Mouse (Mus musculus) ES-Bruce4 (cell line): ENCODE measurements at regions not wholly inside any gene's neighbourhood (a gene's known extent, or its start where the extent isn't known, plus 50 kb on each side); places are given as distances from the start of the nearest gene placed in this dataset.

Experiments
- H3K27ac ChIP-seq: 2 replicates; pipeline ENCODE4 v1.5.1; 2012; ENCODE audit warnings: low read length, inconsistent platforms; ENCODE audit not compliant: insufficient read depth
- H3K27me3 ChIP-seq: 2 replicates; pipeline ENCODE4 v1.6.1; 2012; ENCODE audit warnings: mild to moderate bottlenecking, low read length, inconsistent platforms; ENCODE audit not compliant: control insufficient read depth, poor library complexity, insufficient read depth, severe bottlenecking
- H3K36me3 ChIP-seq: 2 replicates; pipeline ENCODE4 v1.6.1; 2012; ENCODE audit warnings: inconsistent platforms, mild to moderate bottlenecking, low read length, moderate library complexity; ENCODE audit not compliant: control insufficient read depth, poor library complexity, insufficient read depth, severe bottlenecking
- H3K4me1 ChIP-seq: one replicate; pipeline ENCODE4 v1.8.1; 2011; ENCODE audit warnings: low read length; ENCODE audit not compliant: control insufficient read depth, insufficient read depth
- H3K4me3 ChIP-seq: 2 replicates; pipeline ENCODE4 v1.5.1; 2011; ENCODE audit warnings: low read depth, mild to moderate bottlenecking, low read length
- H3K9ac ChIP-seq: 2 replicates; pipeline ENCODE4 v1.6.1; 2012; ENCODE audit warnings: low read depth, mild to moderate bottlenecking, inconsistent platforms; ENCODE audit not compliant: poor library complexity, severe bottlenecking
- H3K9me3 ChIP-seq: replicated peaks from 2 replicates; pipeline ENCODE4 v1.6.1; 2012; ENCODE audit warnings: mild to moderate bottlenecking, low read length, inconsistent platforms; ENCODE audit not compliant: control insufficient read depth, poor library complexity, insufficient read depth, severe bottlenecking
- CTCF ChIP-seq: IDR thresholded peaks from one replicate; pipeline ENCODE4 v1.8.1; 2011; ENCODE audit warnings: low read depth, low read length
- EP300 ChIP-seq: IDR thresholded peaks from 2 replicates; pipeline ENCODE4 v1.6.1; 2011; ENCODE audit warnings: low read depth, low read length; ENCODE audit not compliant: insufficient read depth
- POLR2A ChIP-seq: IDR thresholded peaks from one replicate; pipeline ENCODE4 v1.8.1; 2011; ENCODE audit warnings: low read length; ENCODE audit not compliant: insufficient read depth

GRCm38 (mm10) chr8:35218327-35218726, 547.3 kb upstream of the Gm19410 start:
- Histone ChIP-seq H3K9ac (no peak overlapping the region), H3K36me3 (no peaks in the 10 kb centered on the region), H3K4me1 (peaks cover 2% of the 10 kb centered on the region), H3K9me3 (no peaks in the 10 kb centered on the region), H3K4me3 (no peak overlapping the region), H3K27me3 (no peaks in the 10 kb centered on the region), H3K27ac (no peak overlapping the region)
- no peak for TF ChIP-seq POLR2A
- TF ChIP-seq CTCF, result no peak
- TF ChIP-seq EP300, result no peak

- no peak overlapping the region for H3K9ac ChIP-seq
- no peaks in the 10 kb centered on the region for H3K9me3 ChIP-seq
- H3K36me3 ChIP-seq, result no peaks in the 10 kb centered on the region
- no peak for TF ChIP-seq EP300
- TF ChIP-seq CTCF, result no peak
- TF ChIP-seq POLR2A, result no peak
- H3K27me3 ChIP-seq, result no peaks in the 10 kb centered on the region
- no peak overlapping the region for H3K4me3 ChIP-seq
- peaks cover 6% of the 10 kb centered on the region for H3K4me1 ChIP-seq
- no peak overlapping the region for H3K27ac ChIP-seq
Observed at GRCm38 (mm10) chr8:35224053-35224924, 541.3 kb upstream of the Gm19410 start.

GRCm38 (mm10) chr8:35224925-35225244, 540.7 kb upstream of the Gm19410 start:
- H3K9me3 ChIP-seq, result no peaks in the 10 kb centered on the region
- no peak for TF ChIP-seq CTCF
- TF ChIP-seq POLR2A, result no peak
- no peak for TF ChIP-seq EP300

GRCm38 (mm10) chr8:35227079-35227478, 538.5 kb upstream of the Gm19410 start:
- H3K27me3 ChIP-seq, result no peaks in the 10 kb centered on the region
- no peak overlapping the region for H3K27ac ChIP-seq
- no peak overlapping the region for H3K4me3 ChIP-seq
- H3K4me1 ChIP-seq, result peaks cover 6% of the 10 kb centered on the region
- H3K36me3 ChIP-seq, result no peaks in the 10 kb centered on the region
- H3K9ac ChIP-seq, result no peak overlapping the region
- TF ChIP-seq POLR2A (no peak), CTCF (no peak), EP300 (no peak)
- H3K9me3 ChIP-seq, result no peaks in the 10 kb centered on the region

More at GRCm38 (mm10) chr8:35224925-35225244, 540.7 kb upstream of the Gm19410 start:
- Histone ChIP-seq H3K9ac (no peak overlapping the region), H3K27me3 (no peaks in the 10 kb centered on the region), H3K4me3 (no peak overlapping the region), H3K27ac (no peak overlapping the region), H3K36me3 (no peaks in the 10 kb centered on the region), H3K4me1 (peaks cover 6% of the 10 kb centered on the region)

- Histone ChIP-seq H3K9ac (no peak overlapping the region), H3K27me3 (no peaks in the 10 kb centered on the region), H3K36me3 (no peaks in the 10 kb centered on the region), H3K4me3 (no peak overlapping the region), H3K27ac (no peak overlapping the region), H3K9me3 (no peaks in the 10 kb centered on the region), H3K4me1 (peaks cover 4% of the 10 kb centered on the region)
- TF ChIP-seq EP300 (no peak), CTCF (peak; percentile 39), POLR2A (no peak)
Observed at GRCm38 (mm10) chr8:35228449-35228848, 537.1 kb upstream of the Gm19410 start.

- Histone ChIP-seq H3K27me3 (no peaks in the 10 kb centered on the region), H3K9me3 (no peaks in the 10 kb centered on the region), H3K9ac (no peak overlapping the region), H3K27ac (no peak overlapping the region), H3K36me3 (no peaks in the 10 kb centered on the region), H3K4me1 (no peaks in the 10 kb centered on the region), H3K4me3 (no peak overlapping the region)
- TF ChIP-seq EP300 (no peak), POLR2A (no peak), CTCF (no peak)
Observed at GRCm38 (mm10) chr8:35233520-35234186, 531.9 kb upstream of the Gm19410 start.
